Mouse (Mus musculus): Measurements from ENCODE around the gene Plcb1.
"Not testable (repeated sequence)": the region's sequence is repeated elsewhere in the genome, so short reads cannot be mapped to it uniquely, and the experiment has no call there.

Gene Plcb1

GRCm38 (mm10) chr2:134968380-134968779, 182.5 kb downstream of the Plcb1 start:
- DNase-seq (ENCODE audit: low spot score in 2 of 2): no peak

DNA sequence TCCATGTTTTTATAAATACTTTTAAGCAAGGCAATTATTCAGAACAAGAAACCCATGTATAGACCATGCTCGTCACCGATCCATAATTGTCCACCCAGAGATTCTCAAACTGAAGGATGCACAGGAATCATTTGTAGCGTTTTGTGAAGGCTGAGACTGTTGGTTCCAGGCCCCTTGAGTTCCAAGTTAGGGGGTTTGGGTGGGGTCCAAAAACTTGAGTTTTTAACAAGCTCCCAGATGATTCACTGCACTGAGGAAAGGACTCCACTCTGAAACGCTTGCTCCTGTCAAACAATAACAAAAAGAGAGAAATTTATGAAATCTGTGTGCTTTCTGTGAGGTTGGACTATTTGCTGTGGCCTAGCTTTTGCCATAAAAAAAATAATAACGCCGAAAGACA, 186.5 kb downstream of the Plcb1 start:
- DNase-seq (ENCODE audit: low spot score in 2 of 2): no peak

- no peak for DNase-seq (ENCODE audit: low spot score in 2 of 2)
Measured at GRCm38 (mm10) chr2:134974711-134975110, 188.8 kb downstream of the Plcb1 start.

GRCm38 (mm10) chr2:134976796-134977330, 191.0 kb downstream of the Plcb1 start:
- DNase-seq (ENCODE audit: low spot score in 2 of 2): no peak

DNA sequence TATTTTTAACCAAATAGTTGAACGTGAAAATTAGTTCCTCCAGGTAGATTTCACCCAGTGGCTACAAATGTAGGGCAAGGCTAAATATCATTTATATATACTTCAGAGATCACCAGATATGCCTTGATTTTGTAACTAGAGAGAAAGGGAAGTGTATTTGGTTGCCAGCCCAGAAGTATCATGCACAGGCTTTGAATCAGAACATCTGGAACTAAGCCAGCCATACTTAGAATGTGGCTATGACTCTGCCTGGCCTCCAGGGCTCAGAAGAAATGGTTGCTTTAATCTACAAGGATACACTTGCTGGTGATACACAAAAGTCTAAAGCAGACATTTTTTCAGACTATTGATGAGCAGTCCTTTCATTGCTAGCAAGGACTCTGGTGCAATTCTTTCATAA, 191.8 kb downstream of the Plcb1 start:
- no peak for DNase-seq (ENCODE audit: low spot score in 2 of 2)

GRCm38 (mm10) chr2:134981394-134981793, 195.5 kb downstream of the Plcb1 start:
- no peak for DNase-seq (ENCODE audit: low spot score in 2 of 2)

- DNase-seq (ENCODE audit: low spot score in 2 of 2): no peak
Measured at GRCm38 (mm10) chr2:134984884-134985283, 199.0 kb downstream of the Plcb1 start.

GRCm38 (mm10) chr2:134987978-134988377, 202.1 kb downstream of the Plcb1 start:
- peak in 1 of 2 experiments; percentile 31 for DNase-seq (ENCODE audit: low spot score in 2 of 2)

- no peak for DNase-seq (ENCODE audit: low spot score in 2 of 2)
Measured at GRCm38 (mm10) chr2:134989650-134990292, 203.9 kb downstream of the Plcb1 start.

DNA sequence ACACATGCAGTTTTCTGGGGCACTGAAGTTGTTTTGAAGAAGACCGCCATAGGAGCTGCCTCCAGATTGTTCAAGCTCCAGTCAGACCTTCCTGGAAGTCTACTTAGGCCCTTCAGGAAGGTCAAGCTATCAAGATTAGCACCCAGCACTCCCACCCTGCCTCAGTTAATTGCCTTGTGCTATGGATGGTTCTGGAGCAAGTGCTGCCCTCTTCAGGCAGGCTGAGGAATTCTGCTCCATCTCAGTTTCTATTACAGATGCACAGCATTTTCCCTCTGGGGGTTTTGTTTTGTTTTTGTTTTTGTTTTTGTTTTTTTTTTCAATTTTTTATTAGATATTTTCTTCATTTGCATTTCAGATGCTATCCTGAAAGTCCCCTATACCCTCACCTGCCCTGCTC, 221.3 kb downstream of the Plcb1 start:
- DNase-seq (ENCODE audit: low spot score in 2 of 2): no peak

- not testable (repeated sequence) for DNase-seq (ENCODE audit: low spot score in 2 of 2)
Measured at GRCm38 (mm10) chr2:135007885-135008284, 222.0 kb downstream of the Plcb1 start.

GRCm38 (mm10) chr2:135010371-135010770, 224.5 kb downstream of the Plcb1 start:
- DNase-seq (ENCODE audit: low spot score in 2 of 2): peak; percentile 23 to 45

DNA sequence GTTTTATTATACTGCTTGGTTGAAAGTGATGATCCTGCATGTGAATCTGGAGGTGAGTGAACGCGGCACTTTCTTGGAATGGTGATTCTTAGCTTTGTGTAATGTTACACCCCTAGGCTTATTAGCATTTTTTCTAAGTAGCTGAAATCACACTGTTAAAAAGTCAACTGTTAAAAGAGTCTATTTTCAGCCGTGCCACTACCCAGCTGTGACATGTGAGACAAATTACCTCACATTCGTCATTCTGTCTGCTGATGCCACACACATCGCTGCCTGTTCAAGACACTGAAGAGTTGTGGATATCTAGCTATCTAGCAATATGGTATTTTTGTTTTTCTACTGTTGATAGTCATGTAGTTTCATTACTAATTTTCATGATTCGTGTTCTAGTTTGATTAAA, 229.6 kb downstream of the Plcb1 start:
- no peak for DNase-seq (ENCODE audit: low spot score in 2 of 2)

GRCm38 (mm10) chr2:135018275-135018674, 232.4 kb downstream of the Plcb1 start:
- no peak for DNase-seq (ENCODE audit: low spot score in 2 of 2)

DNA sequence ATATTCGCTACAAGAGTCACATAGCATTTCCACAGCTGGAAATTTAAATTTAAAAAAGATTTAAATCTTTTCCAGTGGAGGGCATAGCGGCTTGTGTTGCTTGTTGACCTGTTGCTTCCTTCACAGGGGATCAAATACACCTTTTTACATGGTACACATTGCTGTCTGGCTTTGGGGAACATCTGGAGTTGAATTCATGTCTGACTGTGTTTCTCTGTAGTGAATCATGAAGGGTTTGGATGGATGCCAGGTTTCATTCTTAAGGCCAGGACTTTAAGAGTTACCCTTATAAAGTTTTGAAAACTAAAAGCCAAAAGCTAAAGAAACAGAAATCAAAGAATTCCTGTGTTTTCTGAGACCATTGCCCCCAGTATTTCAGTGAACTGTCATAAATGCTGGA, 232.8 kb downstream of the Plcb1 start:
- DNase-seq (ENCODE audit: low spot score in 2 of 2): no peak

- DNase-seq (ENCODE audit: low spot score in 2 of 2): no peak
Measured at GRCm38 (mm10) chr2:135019588-135019987, 233.7 kb downstream of the Plcb1 start.

GRCm38 (mm10) chr2:135029288-135029687, 243.4 kb downstream of the Plcb1 start:
- no peak for DNase-seq (ENCODE audit: low spot score in 2 of 2)

DNA sequence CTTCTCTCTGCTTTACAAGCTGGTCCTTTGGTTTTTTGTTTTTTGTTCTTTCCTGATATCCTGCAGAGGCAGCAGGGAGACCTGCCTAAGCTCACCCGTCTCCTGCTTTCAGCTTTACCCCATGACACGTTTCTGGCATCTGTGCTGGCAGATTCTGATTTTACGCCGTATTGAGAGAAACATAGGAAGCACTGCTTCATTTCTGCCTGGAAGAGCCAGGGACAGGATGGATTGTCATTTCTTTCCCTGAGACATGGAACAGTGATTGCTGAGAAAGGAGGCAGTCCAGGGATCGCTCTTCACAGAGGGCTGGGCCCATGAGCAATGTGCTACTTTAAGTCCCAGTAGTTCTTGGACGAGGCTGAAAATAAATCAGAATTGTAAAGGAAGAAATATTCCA, 243.8 kb downstream of the Plcb1 start:
- peak in 1 of 2 experiments; percentile 24 for DNase-seq (ENCODE audit: low spot score in 2 of 2)

GRCm38 (mm10) chr2:135035640-135036260, 249.9 kb downstream of the Plcb1 start:
- DNase-seq (ENCODE audit: low spot score in 2 of 2): no peak

DNA sequence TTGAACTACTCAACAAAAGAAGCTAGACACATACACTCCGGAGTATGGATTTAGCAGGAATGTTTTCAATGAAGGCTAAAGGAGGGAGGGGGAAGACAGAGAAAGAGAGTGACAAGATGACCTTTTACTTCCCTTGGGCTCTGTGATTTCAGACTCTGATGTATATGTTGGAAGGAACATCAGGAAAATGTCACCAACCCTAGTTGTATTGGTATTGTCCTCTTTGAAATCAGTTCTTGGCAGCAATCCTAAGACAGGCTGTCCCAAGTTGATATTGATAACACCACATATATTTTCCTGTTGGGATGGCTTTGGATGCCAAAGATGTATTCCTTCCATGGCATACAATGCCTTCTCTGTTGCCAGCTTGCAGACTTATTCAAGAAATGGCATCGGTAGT, 262.9 kb downstream of the Plcb1 start:
- no peak for DNase-seq (ENCODE audit: low spot score in 2 of 2)

GRCm38 (mm10) chr2:135049283-135049682, 263.4 kb downstream of the Plcb1 start:
- DNase-seq (ENCODE audit: low spot score in 2 of 2): peak in 1 of 2 experiments; percentile 39

GRCm38 (mm10) chr2:135051540-135052288, 265.8 kb downstream of the Plcb1 start:
- DNase-seq (ENCODE audit: low spot score in 2 of 2): no peak

GRCm38 (mm10) chr2:135053391-135053790, 267.5 kb downstream of the Plcb1 start:
- no peak for DNase-seq (ENCODE audit: low spot score in 2 of 2)

Data from right cerebral cortex, adult 2 months (tissue).